Mouse (Mus musculus) ovary, postnatal 10 days (tissue): ENCODE measurements at regions not wholly inside any gene's neighbourhood (a gene's known extent, or its start where the extent isn't known, plus 50 kb on each side); places are given as distances from the start of the nearest gene placed in this dataset.

Source experiments
- DNase-seq: peaks from one replicate; pipeline ENCODE4 v3.0.0; 2022; ENCODE audit warnings: low spot score

DNA sequence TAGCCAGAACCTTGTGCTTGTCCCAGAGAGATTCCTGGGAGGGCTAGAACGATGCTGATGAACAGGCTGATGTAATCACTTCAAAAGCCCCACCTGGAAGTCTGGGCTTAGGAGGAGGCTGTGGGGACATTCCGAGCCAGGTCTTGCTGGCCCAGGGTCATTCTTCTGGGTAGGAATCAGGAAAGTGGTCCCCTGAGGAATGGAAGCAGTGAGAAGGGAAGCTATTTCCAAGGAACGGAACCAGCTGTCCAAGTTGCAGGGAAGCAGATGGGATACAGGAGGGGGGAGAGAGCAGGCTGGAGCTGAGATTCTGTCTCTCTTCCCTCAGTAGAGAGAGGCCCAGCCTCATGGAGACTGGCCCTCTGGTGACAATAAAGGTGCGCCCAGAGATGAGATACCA is 243.9 kb downstream of the Tcf7l2 start:
- DNase-seq = no peak

- no peak for DNase-seq
Observed at GRCm38 (mm10) chr19:55991791-55992726, 250.4 kb downstream of the Tcf7l2 start.

- no peak for DNase-seq
Observed at GRCm38 (mm10) chr19:55992727-55993066, 251.1 kb downstream of the Tcf7l2 start.

GRCm38 (mm10) chr19:55995721-55996120 is 254.1 kb downstream of the Tcf7l2 start:
- no peak for DNase-seq

GRCm38 (mm10) chr19:55998454-55999180 is 257.0 kb downstream of the Tcf7l2 start:
- DNase-seq = no peak

DNA sequence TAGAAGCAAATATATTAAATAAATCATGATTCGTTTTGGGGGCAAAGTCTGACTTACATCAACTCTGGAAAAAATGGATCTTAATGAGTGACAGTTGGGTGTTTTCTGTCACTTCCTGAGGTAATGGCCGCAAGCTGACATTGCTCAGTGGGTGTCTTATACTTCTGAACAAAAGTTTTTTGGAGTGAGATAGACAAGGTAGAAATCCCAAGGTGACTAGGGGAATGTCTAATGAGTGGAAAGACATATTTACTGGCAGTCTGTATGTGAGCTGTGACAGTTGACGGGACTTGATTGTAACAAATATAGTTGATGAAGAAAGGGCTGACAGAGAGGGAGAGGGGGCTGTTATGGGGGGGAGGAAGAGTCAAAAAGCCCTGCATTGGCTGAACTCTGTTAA is 257.8 kb downstream of the Tcf7l2 start:
- DNase-seq = no peak

- no peak for DNase-seq
Observed at GRCm38 (mm10) chr19:56001428-56001827, 259.8 kb downstream of the Tcf7l2 start.

DNA sequence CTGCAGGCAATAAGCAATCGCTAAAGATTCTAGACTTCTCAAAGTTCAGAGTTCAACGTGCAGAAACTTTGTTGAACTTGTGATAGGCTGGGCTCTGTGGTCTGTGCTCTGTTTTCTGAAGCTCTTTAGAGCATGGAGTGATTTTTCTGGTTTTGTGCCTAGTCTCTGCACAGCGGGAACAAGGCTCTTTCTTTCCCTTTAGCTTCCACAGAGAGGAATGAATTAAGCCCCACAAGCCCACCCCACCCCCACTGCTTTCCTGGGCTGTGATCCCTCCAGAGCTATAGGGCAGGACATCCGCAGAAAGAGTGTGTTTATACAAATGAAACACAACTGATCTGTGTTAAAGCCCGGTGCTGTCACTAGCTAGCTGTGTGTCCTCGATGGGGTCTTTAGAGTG is 264.3 kb downstream of the Tcf7l2 start:
- DNase-seq = no peak

DNA sequence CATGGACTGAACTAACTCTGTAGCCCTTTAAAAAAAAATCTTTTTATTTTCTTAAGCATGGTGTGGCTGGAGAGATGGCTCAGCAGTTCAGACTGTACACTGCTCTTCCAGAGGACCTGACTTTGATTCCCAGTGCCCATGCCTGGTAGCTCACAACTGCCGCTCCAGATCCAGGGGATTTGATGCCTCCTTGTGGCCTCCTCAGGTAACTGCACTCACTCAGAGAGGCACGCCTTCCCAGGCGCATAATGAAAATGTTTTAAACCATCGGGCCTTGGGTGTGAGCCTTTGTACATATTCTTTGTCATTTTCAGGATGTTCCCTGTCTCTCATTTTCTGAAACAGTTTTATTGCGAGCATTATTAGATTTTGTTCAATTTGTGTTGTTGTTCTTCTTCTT is 265.8 kb downstream of the Tcf7l2 start:
- no peak for DNase-seq

DNA sequence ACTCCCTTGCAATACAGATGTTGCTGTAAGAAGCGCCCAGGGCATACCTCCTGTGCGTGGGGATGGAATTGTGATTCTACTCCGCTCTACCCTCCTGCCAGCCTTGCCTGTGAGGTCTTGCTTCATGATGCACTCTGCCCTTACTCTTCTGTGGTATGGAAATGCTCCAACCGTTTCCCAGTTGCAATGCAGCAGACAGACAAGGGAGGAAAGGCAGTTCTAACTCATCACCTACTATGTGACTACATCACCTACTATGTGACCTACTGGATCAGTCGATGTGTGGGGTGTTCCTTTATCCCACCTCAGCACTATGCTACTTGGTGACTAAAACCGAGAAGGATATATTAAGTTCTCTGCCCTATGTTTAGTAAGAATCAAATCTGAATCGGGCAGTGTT is 269.1 kb downstream of the Tcf7l2 start:
- no peak for DNase-seq

DNA sequence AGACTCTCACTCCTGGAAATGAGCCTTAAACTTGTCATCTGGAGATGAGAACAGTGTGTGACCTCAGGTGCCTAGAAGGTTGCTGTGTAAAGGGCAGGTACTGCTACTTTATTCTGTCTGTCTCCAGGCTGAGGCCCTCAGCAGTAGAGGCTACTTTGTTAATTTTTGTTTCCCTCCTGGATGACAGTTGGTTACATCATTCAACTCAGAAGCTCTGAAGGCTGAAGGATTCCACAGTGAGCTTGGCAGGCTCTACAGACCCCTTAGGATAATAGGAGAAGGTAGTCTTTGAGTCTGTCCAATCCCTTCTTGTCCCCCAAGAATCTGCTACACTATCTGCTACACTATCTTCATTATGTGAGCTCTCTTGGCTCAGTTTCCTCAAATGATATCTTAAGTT is 269.7 kb downstream of the Tcf7l2 start:
- DNase-seq = no peak

GRCm38 (mm10) chr19:56016548-56017346 is 270.2 kb upstream of the Habp2 start:
- DNase-seq = no peak

GRCm38 (mm10) chr19:56017524-56017923 is 269.4 kb upstream of the Habp2 start:
- no peak for DNase-seq

DNA sequence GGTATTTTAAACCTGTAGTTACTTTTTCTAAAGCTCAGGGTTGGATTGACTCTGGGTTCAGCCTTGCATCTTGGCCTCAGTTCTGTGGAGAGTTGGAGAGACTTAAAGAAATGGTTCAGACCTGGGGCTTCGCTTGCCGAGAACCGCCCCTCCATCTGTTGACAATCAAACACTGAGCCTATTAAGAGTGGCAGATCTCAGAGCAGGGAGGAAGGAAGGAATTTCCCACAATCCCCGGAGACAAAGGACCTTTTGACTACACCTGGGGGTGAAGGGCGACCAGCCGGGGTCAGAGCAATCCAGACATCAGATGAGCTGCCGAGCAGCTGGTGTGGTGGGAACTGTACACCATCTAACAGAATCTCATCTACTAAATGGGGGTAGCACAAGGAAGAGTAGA is 267.8 kb upstream of the Habp2 start:
- DNase-seq = no peak

- DNase-seq = no peak
Observed at GRCm38 (mm10) chr19:56022348-56022747, 264.6 kb upstream of the Habp2 start.

DNA sequence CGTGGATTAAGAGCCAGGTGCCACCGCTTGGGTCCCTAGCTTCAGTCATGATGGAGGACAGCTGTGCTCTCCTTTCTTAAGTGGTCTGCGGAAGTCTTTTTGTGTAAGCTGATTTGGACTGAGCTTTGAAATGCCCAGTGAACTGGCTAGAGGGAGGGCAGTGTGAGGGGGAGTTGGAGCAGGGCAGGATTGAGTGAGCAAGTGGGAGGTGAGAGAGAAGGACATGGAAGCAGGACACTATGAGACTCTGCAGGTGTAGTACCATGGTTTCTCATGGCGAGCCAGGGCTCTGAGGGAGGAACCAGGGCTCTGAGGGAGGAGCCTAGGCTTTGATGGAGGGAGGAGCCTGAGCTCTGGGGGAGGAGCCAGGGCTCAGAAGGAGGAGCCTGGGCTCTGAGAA is 262.3 kb upstream of the Habp2 start:
- no peak for DNase-seq

DNA sequence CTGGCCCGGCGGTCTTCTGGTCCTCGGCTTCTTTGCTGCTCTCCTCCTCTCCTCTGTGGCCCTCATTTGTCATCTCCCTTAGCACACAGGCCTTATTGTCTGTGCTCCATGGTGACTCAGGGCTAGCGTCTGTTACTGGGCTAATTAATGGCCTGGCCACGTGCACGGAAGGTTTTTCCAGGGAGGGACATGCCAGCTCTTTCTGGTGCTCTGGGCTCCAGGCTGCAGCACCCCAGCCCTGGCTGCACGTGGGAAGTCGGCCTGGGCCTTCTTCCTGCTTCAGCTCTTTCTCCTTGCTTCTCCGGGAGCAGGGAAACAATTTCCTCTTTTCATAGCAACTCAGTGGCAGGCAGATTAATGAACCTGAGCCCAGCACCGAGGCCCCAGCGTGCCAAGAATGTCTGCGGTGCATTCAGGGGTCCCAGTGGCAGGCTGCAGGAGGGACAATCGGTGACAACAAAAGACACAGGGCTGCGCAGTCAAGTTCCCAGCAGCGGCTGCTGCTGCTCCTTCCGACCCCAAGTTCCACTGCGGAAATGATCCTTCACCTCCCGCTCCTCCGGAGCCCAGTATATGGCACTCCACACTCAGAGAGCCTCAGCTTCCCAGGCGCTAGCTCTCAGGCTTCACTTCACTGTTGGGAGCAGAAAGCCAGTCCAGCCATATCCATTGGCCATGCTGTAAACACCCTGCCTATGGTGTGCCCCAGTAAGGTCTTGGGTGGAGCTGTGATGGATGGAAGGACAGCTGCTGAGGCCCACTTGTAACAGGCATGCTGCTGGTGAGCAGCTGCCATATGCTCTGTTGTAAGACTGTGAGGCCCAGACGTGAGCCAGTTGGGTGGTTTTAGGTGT is 257.3 kb upstream of the Habp2 start:
- no peak for DNase-seq

- DNase-seq = no peak
Observed at GRCm38 (mm10) chr19:56030401-56030925, 256.5 kb upstream of the Habp2 start.

DNA sequence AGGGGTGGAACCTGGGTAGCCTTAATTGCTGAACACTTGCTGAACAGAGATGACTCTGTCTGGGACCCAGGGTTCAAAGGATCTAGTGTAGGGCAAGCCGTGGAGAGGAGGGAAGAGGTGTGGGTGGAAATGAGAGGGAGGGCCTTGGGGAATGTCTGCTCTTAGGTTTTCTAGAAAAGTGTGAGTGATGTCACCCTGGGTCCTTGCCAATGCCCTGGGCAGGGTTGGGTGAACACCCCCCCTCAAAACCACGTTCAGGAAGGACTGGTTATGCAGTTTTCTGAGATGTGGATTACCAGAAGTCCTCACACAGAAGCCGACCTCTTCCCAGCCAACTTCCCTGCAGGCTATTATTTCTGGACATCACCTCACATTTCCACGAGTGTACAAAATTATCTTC is 252.4 kb upstream of the Habp2 start:
- no peak for DNase-seq

GRCm38 (mm10) chr19:56037584-56037983 is 249.4 kb upstream of the Habp2 start:
- DNase-seq = no peak
